Mouse (Mus musculus) embryo, embryonic 11.5 days (tissue): ENCODE results near the gene Fgf13.
A peak's percentile ranks its signal among the peaks of the same experiment; 100 is the strongest.

Experiments
- DNase-seq: peaks from one replicate; pipeline ENCODE4 v3.0.0-alpha.2; 2012; ENCODE audit warnings: low read depth, low spot score

Fgf13 gene

DNA sequence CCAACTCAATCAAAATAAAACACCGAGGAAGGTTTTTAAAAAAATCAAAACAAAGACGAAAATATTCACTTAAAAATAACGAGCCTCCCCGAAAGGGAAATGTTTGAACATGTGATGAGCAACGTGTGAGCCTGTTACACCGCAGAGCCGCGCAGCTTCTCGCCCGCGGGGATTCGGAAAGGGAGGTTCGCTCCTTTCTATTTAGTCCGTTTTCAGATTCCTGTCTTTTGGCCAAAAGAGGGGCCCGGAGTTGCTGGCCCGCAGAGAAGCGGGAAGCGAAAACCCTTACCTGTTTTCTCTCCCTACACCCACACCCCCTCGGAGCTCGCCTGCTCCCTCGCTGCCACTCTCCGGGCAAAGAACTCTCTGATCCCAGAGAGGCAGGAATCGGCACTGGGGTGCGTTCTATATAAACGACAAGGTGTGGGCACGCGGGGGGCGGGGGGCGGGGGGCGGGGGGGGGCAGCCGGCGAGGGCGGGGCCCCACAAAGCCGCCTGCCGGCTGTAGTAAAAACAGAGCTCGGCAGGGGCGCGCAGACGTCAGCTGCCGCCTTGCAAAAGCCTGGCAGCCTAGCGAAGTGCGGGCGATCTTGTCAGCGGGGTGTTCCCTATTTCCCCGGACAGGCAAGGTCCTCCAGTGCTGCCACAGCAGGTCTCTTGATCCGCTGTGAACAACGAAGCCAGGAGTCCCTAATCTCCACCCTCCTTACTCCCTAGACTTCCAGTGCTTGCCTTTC lies at the start of gene Fgf13:
TSS of gene Fgf13 (minus strand) at position 377 of the 737 bp plus-strand sequence.
- DNase-seq, result no peak

DNA sequence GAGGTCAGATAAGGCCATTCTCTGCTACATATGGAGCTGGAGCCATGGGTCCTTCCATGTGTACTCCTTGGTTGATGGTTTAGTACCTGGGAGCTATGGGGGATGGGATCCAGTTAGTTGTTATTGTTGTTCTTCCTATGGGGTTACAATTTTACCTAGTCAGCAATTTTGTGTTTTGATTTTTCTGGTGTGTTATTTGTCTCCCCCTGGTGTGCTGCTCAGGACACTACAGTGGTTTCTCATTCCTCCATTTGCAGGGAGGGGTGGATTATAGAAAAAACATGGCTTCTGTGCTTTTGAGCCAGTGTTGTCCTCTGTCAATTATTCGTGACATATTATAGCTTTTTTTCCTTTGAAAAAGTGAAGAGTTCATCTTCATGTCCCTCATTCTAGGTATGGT lies 38.7 kb upstream of the Fgf13 start:
- no peak for DNase-seq

DNA sequence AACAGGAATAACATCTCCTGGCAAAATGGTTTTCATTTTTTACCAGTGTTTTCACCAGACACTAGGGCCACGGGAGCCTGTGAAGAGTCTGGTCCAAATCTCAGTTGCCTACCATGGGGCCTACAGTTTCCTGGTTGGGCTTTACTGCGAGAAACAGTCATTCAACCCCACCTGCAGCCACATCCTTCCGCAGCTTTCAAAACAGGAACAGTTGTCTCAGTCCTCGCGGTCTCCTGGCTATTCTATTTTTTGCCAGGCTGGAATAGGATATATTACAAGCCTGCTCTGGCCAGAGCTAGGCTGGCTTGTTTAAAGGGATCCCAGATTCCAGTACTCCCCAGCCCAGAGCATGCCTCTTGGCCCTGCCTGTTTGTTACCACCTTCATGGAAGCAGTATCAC lies 21.2 kb upstream of the Fgf13 start:
- no peak for DNase-seq

DNA sequence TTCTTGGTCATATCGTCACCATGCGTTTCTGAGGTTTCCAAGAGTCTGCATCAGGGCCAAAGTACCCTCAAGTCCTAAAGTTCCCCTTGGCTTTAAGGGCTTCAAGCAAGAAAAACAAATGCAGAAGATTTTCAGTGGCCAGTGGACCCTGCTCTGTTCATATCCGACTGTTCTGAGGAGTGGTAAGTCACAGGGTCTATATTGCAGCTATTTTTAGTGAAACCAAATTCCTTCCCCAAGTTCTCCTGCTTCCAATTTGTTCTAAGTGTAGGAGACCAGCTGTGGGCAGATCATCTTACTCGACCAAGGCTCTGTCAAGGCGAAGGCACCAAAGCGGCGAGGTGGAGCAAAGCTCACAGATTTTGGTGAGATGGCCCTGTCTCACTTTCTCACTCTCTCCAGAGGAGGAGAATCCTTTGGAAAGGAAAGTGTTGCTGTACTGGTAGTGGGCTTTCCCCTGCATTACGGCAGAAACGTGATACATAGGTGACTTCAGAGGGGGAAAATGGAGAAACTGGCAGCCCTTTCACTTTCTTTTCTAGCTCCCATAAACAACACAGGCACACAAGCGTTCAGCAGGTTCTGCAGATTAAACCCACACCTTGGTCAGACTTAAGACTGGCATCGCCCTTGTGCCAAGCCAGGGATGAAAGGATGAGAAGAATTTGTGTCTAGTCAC lies 17.8 kb upstream of the Fgf13 start:
- no peak for DNase-seq

DNA sequence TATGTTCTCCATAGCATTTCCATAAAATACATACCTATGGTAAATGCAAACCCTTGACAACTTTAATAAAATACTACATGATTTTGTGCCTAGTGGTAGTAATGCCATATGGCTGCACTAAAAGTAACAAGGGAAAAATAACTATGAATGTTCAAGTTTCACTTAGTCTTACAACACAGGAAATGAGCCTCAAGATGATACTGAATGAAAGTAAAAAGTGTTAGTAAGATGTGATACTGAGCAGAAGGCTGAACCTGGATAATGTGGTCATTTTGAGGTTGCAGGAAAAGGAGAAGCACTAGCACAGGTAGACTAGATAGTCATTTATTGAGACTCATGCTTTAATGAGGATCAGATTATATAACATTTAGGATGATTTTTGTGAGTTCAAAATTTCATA lies 16.2 kb upstream of the Fgf13 start:
- no peak for DNase-seq

DNA sequence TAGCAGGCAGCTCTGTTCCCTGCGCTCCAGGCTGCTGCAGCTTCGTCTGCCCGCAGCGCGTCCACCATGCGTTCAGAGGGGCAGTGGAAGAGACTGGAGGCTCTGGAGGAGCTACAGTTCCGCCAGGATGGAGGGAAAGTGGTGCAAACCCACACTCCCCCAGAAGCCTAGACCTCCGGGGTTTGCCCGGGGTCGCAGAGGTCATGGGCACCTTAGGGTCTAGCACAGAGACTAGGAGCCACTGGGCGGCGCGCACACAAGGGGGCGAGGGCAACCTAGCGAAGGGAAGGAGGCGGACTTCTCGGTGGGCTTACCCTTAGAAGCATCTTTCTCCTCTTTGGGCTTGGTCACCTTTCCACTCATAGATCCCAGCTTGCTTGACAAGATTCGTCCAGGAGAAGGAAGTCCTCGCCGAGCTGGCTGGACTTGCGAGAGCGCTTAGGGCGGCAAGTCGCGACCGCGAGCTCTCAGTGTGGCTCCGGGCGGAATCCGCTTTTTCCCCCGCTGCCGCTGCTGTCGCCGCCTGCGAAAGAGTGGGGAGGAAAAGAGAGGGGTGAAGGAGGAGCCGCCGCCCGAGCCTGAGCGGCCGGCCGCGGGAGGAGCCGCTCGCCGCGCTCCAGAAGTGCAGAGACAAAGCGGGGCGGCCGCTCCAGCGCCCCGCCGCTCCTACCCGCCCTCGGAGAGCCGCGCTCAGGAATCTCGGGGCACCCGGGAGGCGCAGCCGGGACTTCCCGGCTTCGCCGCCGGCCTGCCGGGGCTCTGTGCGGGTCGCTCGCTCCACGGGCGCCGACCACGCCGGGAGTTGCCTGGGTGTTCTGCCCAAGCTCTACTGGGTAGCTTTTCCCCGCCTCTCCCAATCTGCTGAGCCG lies 811 bp downstream of the Fgf13 start:
- DNase-seq, result no peak

DNA sequence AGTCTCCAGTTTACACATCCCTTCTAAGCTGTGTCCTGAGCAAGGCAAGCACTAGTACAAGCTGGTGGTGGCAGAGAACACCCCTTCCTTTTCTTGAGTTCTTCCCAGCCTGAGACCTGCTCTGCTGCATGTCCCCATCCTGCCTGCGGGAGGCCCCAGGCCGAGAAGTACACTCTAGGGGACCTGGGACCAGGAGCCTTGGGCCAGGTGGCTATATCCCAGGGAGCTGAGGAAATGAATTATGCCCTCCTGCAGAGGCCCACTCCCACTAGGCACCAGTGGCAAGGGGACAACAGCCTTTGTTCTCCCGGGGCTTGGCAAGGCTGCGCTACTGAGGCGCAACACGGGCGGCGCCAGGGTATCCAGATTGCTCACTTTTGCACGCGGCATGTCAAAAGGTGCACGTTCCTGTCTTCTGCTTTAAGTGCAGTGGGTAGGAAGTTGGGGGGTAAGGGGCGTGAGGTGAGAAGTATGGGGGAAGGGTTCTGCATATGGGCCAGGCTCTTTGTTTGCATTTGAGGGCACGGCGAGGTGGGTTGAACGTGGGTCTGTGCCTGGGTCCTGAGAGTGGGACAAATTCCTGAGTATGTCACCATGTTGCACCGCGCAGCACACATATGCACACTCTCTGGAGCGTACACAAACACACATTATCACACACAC lies 1.7 kb downstream of the Fgf13 start:
- no peak for DNase-seq

DNA sequence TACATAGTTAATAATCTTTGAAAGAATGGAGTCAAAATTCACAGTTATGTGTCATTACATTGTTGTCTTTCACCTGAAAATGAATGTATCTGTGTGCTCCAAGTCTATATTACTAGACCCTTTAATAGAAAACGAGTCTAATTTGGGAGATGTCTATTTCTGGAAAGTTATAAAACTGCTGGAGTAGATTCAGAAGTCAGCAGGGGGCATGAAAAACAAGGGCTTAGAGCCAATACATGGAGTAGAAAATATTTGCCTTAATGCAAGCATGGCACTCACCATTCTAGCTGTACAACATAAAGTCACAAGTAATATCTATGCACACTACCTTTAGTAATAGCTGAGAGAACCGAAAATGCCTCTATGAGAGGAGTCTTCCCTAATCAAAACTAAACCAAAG lies 19.9 kb downstream of the Fgf13 start:
- no peak for DNase-seq

DNA sequence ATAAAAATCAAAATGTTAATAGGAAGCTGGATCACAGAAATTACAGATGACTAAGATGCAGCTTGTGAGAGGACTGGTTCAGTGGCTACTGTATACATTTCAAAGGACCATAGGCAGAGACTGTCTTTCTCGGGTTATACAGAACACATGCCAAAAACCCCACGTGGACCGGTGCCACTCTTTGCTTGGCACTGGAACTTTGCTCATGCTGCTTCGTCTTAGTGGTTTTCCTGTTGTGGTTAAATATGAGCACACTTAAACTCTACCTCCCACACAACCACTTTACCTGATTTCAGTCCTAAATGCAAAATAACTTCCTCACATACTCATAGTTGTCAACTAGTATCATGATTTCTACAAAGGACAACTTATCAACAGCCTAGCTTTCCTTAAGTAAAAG lies 59.6 kb downstream of the Fgf13 start:
- no peak for DNase-seq

DNA sequence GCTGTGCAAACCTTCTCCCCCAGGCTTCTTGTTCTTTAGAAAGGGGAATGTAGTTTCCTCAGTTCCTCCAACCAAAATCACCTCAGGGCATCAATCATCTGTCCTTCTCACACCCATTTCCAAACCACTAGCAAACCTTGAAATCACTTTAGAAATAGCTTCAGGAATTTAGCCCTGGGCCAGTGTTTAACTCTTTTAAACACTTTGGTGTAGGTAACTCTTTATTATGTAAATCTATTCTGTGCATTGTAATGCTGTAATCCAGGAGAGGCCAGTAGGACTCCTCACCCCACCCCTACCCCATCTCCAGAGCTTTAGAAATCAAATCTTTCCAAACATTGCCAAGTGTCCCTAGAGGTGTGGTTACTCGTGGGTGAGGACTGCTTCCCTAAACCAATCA lies 74.5 kb downstream of the Fgf13 start:
- no peak for DNase-seq

DNA sequence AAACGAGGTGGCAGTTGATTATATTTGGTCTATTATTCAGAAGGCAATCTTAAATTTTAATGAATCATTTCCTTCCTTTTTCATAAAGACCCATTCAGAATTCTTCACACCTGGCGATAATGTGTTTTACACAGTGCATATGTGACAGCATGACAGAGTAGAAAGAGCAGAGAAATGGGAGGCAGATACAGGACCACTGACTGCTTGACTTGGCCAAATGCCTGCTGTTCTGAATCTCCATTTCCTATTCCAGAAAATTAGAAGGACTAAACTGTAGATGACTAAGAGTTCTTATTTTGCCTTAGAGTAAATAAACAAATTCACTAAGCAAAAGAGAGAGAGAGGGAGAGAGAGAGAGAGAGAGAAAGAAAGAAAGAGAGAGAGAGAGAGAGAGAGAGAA lies 82.4 kb downstream of the Fgf13 start:
- DNase-seq, result no peak

DNA sequence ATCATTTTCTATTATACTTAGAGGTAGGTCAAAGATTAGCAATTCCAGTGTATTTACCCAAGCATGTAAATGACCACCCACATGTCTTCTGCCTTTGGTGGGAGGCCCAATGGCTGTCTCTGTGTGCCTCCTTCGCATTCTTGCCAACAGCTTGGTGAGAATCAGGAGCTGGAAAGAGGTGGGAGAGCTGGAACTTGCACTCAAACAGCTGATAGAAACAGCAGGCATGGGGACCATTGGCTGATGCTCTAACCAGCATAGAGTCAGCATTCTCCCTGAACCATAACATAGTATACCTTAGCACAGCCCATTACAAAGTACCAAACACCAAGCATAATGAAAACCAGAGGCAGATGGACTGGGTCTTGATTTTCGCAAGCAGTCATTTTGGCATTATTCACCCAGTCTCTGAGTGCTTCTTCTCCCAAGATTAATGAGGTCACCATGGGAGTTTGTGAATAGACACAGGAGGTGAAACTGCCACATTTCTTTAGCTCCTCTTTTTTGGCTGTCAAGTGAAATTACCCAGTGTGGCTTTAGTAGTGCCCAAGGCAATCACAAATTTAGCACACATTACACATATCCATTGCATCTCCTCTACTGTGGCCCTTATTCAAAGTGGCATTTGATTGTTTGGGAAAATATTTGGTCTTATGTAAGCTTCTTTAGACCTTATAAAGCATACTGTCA lies 165.1 kb downstream of the Fgf13 start:
- DNase-seq, result no peak

DNA sequence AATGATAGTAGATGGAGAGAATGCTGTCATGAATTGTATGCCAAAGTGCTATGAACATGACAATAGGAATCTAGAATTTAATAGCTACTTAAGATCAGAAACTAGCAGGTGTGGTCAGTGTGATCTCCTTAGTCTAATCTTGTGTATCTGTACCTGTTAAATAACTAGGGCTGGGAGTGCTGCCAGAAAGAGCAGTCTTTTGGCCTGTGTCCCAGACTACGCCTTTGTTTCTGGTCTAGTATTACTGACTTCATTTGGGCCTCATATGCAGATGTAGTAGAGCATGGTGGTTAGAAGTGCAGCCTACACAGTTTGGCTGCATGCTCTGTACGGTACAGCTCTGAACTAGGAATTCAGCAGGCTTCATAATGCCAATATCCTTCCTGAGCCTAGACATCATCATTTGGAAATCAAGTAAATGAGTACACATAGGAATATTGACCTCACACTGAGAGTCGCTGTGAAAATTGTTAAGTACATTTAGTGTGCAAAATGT lies 276.9 kb downstream of the Fgf13 start:
- no peak for DNase-seq

DNA sequence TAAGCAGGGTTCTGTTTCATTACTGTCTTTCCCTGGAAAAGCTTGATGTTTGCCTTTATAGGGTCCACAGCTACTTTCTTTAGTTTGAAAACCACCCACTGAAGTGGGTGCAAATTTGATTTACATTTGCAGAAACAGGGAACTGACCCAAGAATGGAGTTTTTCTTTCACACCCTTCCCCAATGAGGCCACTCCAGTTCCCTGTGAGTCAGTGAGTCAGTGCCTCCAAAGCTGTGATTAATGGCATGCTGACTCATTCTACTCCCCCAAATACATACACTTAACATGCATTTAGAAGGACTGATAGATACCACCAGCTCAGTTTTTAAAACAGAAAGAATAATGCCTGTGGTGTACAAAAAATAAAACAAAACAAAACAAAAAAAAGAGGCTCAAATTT lies 316.3 kb downstream of the Fgf13 start:
- DNase-seq, result no peak

DNA sequence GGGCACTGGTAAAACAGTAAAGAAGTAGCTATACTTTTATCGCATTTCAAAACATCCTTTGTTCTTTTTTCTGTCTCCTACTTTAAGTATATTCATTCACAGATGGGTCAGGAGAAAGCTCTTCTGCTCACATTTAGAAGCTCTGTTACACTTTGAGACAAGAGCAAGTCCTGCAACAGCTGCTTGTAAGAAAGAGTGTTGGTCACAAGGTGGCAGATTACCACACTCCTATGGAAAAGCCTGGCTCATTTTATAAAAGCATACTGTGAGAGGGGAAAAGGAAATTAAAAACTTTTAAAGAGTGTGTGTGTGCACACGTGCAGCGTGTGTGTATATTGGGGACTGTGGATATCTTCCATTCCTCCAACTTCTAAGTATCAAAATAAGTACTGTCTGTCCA lies 324.1 kb downstream of the Fgf13 start:
- DNase-seq, result no peak

DNA sequence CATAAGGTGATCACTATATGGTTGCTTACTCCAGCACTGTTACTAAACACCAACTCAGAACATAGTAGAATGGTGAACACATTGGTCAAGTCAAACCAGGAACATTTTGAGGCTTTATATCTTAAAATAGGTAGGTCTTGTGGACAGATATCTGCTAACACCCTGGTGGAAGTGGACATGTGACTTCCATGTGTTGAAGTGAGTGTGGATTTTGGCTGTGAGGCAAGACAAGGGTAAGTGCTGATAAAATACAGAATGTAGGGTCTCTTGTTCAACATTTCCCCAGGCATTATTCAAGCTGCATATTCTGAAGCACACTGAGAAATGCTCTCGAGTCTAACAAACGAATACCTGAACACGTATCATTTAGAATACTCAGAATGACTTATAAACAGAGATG lies 324.7 kb downstream of the Fgf13 start:
- no peak for DNase-seq

DNA sequence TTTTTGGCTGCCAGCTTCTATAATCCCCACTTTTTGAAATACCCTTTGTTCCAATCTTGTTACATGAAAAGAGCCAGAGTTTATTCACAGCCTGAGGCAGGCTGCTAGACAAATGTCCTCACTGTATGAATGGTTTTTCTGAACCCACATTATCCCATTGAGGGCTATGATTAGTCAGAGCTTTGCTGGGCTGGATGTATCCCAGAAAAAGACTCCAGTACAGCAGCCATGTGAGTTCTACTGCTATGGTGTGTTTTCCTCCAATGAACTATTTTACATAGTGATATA lies 326.5 kb downstream of the Fgf13 start:
- DNase-seq, result no peak

DNA sequence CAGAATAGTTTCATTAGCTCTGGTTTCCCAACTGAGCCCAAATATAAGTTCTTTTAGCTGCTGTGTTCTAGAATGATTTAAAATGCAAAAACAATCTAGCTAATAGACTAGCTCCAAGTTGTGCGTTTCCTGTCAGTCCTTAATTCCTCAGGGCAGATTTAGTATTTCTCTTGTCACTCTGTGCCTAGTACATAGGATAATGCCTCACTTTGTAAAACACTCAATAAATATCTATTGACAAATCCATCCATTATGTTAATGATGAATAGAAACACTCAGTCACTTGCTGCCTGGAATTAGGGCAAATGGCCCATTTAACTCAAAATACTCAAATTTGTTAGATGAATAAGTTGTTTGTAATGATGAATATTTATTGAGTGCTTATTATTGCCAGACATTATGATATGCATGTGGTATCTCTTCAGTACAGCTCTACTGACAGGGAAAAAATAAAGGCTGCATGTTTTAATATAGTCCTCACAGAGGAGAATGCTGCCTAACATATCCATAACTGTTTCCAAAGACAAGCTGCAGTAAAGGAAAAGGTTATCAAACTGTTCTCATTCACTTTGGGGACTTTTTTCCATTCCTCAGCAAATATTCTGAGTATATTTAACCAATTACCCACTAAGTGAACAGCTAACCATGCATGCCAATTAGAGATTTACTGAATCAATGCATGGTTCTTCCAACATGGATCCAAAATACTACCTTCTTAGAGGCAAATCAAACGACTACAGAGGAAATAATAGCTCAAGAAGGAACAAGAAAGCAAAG lies 327.0 kb downstream of the Fgf13 start:
- DNase-seq, result no peak

DNA sequence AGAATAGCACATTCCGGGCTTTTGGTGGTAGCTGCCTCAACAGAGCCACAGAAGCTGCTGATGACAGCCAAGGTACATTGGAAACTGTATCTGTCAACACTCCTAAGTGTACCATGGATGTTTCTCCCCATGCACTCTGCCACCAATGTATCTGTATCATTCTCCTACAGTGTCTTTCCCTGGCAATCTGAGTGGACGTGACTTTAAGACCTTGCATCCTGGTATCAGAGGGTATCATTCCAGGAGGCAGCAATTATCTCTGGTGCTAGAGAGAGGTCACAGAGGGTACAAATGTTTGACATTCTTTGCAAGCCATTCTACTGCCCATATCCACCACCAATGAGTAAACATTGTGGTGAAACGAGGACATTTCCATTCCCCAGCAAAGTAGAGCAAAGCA lies 347.2 kb downstream of the Fgf13 start:
- no peak for DNase-seq

DNA sequence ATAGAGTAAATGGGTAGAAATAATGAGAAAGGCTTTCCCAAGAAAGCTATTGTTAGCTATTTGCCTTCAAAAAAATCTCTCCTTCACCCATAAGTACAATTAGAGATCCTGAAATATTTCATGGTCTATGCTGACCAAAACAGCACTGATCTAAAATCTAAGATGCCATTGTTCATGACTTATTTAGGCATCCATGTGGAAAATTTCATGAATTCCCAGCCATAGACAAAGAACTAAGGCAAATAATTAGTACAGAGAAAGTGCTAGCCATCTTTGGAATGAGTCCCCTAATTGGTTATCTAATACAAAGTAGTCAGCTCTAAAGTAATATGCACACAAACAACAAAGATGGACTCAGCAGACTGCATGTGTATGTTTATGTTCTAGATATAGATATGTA lies 366.7 kb downstream of the Fgf13 start:
- no peak for DNase-seq

DNA sequence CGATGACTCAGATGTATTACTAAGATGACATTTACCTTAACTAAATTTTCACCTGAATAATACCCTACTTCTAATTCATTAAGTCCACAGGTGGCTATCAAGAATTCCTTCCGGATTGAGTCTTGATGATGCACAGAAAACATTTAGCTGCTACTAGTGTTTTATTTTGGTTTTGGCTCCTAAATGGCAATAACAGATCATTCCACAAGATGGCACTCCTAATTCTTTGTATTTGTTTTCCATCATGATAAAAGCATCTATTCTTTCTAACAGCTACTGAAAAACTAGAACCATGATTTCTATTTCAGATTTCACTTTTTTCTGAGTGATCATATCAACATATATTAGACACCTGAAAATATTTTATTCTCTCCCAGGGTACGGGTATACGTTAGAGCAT lies 373.7 kb downstream of the Fgf13 start:
- DNase-seq, result peak; percentile 3
